Mouse (Mus musculus): Measurements from ENCODE around the gene Iqcf5. TPM values are rescaled to one million over a fixed set of nuclear protein-coding genes. Genes with fewer than 3 reads are reported as not detected.

Iqcf5 gene
- polyA plus RNA-seq (2014; fragmentation: Nextera tagmentation; extraction: Ambion mirVana), result not detected in 2 replicates

- Histone ChIP-seq H3K4me3 (ENCODE audit: low read depth, low read length) (no peak within 1 kb of the TSS), H3K36me3 (ENCODE audit: insufficient read depth) (no peaks in the 10 kb centered on the region), H3K4me1 (ENCODE audit: insufficient read depth) (no peaks in the 10 kb centered on the region), H3K4me2 (no peak within 1 kb of the TSS), H3K27ac (ENCODE audit: low read depth) (no peak within 1 kb of the TSS), H3K9me3 (ENCODE audit: low read depth, low read length) (no peaks in the 10 kb centered on the region), H3K9ac (no peak within 1 kb of the TSS), H3K27me3 (ENCODE audit: insufficient read depth, low read length) (no peaks in the 10 kb centered on the region)
- TF ChIP-seq CTCF (IDR thresholded peaks at IDR 0.05; ENCODE audit: low read depth), result no peak
- ATAC-seq (ENCODE audit: insufficient read depth), result no peak
- DNase-seq, result no peak
- 86% methylated on average over 4 of the region's 4 CpGs for WGBS
Measured at GRCm38 (mm10) chr9:106514273-106514672, at the start of gene Iqcf5. Iqcf5 (plus strand) TSS chr9:106514573.

DNA sequence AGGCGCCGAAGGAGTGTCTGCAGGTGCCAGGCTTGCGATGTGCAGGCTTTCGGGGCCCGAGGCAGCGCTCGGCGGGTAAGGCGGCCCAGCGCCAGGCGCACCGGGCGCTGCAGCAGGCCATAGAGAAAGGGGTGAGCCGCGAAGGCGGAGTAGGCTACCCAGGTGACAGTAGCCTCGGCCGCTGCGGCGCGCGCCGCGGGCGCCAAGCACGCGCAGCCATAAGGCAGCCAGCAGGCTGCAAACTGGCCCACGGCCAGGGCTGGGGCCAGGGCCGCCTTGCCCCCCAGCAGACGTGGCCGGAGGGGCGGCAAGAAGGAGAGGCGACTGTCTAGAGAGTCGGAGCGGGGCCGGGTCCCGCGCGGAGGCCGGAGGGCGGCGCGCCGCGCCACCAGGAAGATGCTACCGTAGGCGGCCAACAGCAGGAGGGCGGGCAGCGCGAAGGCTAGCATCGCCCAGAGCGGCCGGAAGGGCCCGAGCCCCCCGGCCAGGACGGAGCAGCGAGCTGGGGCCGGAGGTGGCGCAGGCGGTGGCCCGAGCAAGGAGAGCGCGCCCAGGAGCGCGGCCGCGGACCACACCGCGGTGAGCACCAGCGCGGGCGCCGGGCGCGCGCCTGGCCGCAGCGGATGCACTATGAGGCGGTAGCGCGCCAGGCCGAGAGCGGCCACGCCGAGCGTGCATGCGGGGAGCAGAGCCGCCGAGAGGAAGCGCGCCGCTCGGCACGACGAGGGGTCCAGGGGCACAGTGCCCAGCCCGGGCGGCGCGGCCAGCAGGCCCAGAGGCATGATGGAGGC is 49.4 kb upstream of the Iqcf5 start:
- DNase-seq, result peak; percentile 87

DNA sequence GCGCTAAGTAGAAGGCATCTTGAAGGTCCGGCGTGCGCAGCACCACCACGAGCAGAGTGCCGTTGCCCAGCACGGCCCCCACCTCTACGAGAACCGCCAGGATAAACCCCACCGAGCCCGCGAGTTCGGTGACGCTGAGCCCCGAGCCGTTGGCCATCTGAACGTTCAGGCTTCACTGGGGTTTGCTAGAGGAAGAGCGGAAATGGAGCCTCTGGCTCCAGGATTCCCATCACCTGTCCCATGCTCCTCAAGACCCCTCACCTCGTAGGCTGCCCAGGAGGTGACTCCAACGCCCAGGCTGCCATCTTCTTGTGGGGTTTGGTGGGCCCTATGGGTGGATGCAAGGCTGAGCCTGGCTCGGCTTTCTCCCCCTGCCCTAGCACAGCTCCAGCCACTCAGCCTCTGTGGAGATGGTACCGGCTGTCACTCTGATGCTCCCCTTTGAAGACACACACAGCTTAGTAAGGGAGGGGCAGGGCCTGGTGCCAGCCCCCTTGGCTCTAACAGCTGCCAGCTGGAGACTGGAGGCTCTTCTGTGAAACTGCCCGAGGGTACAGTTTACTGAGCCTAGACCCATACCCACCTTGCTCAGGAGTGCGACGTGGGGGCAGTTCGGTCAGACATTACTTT is 48.7 kb upstream of the Iqcf5 start, which contains the start of gene Gpr62:
Gene Gpr62, minus strand, starts transcription at position 368 of the 630 bp plus-strand sequence.
- 34% methylated on average over 26 of the region's 26 CpGs for WGBS
- Histone ChIP-seq H3K4me2 (peak within 1 kb of the TSS; percentile 88), H3K4me1 (ENCODE audit: insufficient read depth) (no peaks in the 10 kb centered on the region), H3K27ac (ENCODE audit: low read depth) (no peak within 1 kb of the TSS; the same call in 1 of the 2 replicates), H3K4me3 (ENCODE audit: low read depth, low read length) (peak within 1 kb of the TSS; percentile 54), H3K9me3 (ENCODE audit: low read depth, low read length) (no peaks in the 10 kb centered on the region), H3K9ac (peak within 1 kb of the TSS; percentile 65), H3K36me3 (ENCODE audit: insufficient read depth) (peaks cover 38% of the 10 kb centered on the region), H3K27me3 (ENCODE audit: insufficient read depth, low read length) (no peaks in the 10 kb centered on the region)
- no peak for TF ChIP-seq CTCF (IDR thresholded peaks at IDR 0.05; ENCODE audit: low read depth)
- DNase-seq (no peak), ATAC-seq (ENCODE audit: insufficient read depth) (peak; percentile 16; the same call in 1 of the 2 replicates)

More for the DNA sequence above, 49.4 kb upstream of the Iqcf5 start:
- no peaks in the 10 kb centered on the region for H3K27me3 ChIP-seq (ENCODE audit: insufficient read depth, low read length)
- 1% methylated on average over 95 of the region's 99 CpGs for WGBS
- H3K4me2 ChIP-seq, result peak overlapping the region; percentile 88
- TF ChIP-seq CTCF (IDR thresholded peaks at IDR 0.05; ENCODE audit: low read depth), result no peak
- H3K9ac ChIP-seq, result peak overlapping the region; percentile 65
- no peaks in the 10 kb centered on the region for H3K4me1 ChIP-seq (ENCODE audit: insufficient read depth)
- ATAC-seq (ENCODE audit: insufficient read depth), result peak; percentile 77
- H3K9me3 ChIP-seq (ENCODE audit: low read depth, low read length), result no peaks in the 10 kb centered on the region
- H3K4me3 ChIP-seq (ENCODE audit: low read depth, low read length), result peak overlapping the region; percentile 54
- no peak overlapping the region; the same call in 1 of the 2 replicates for H3K27ac ChIP-seq (ENCODE audit: low read depth)
- peaks cover 45% of the 10 kb centered on the region for H3K36me3 ChIP-seq (ENCODE audit: insufficient read depth)

DNA sequence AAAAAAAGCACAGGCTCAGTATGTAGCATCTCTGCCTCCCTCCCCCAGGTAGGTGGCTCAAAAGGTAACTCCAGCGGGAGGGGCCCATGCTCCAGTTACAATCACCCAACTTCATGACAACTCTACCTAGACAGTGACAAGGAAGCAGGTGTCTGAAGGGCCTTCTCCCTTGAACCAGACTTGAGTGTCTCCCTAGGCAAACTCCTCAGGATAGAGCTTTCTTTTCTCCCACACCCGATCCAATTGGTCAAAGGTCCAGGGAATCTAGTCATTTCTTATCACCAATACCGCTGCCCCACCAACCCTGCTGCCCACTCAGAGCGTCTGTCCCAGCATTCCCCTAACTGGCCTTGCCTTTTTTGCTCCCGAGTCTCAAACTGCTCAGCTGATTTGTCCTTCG is 47.7 kb upstream of the Iqcf5 start:
- H3K4me3 ChIP-seq (ENCODE audit: low read depth, low read length), result no peak overlapping the region
- ATAC-seq (ENCODE audit: insufficient read depth) (no peak), DNase-seq (no peak)
- WGBS, result 85% methylated on average over 6 of the region's 6 CpGs
- no peaks in the 10 kb centered on the region for H3K4me1 ChIP-seq (ENCODE audit: insufficient read depth)
- no peak overlapping the region for H3K4me2 ChIP-seq
- H3K27me3 ChIP-seq (ENCODE audit: insufficient read depth, low read length), result no peaks in the 10 kb centered on the region
- H3K9me3 ChIP-seq (ENCODE audit: low read depth, low read length), result no peaks in the 10 kb centered on the region
- no peak overlapping the region for H3K27ac ChIP-seq (ENCODE audit: low read depth)
- H3K9ac ChIP-seq, result no peak overlapping the region
- peaks cover 27% of the 10 kb centered on the region for H3K36me3 ChIP-seq (ENCODE audit: insufficient read depth)
- TF ChIP-seq CTCF (IDR thresholded peaks at IDR 0.05; ENCODE audit: low read depth), result no peak

DNA sequence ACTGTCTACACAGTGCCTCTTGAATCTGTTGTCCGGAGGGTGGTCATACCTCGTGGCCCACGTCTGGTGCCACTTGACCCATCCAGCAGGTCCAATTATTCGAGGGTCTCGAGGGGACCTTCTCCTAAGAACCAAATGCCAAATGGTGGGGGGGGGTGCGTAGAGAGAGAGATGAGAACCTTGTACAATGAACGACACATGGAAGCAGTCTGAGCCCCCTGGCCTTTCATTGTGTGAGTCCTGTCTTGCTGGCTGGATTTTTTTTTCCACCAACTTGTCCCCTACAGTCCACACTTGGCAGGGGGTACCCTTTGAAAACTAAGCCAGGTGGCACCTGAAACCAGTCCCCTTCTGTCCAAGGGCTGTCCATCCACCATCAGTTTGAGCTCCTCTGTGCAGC is 46.6 kb upstream of the Iqcf5 start:
- no peak overlapping the region for H3K9ac ChIP-seq
- WGBS, result 81% methylated on average over 7 of the region's 7 CpGs
- H3K4me2 ChIP-seq, result no peak overlapping the region
- no peaks in the 10 kb centered on the region for H3K4me1 ChIP-seq (ENCODE audit: insufficient read depth)
- peaks cover 18% of the 10 kb centered on the region for H3K36me3 ChIP-seq (ENCODE audit: insufficient read depth)
- no peaks in the 10 kb centered on the region for H3K9me3 ChIP-seq (ENCODE audit: low read depth, low read length)
- no peak for TF ChIP-seq CTCF (IDR thresholded peaks at IDR 0.05; ENCODE audit: low read depth)
- DNase-seq (no peak), ATAC-seq (ENCODE audit: insufficient read depth) (no peak)
- no peak overlapping the region for H3K4me3 ChIP-seq (ENCODE audit: low read depth, low read length)
- no peak overlapping the region for H3K27ac ChIP-seq (ENCODE audit: low read depth)
- no peaks in the 10 kb centered on the region for H3K27me3 ChIP-seq (ENCODE audit: insufficient read depth, low read length)

GRCm38 (mm10) chr9:106469317-106469716 is 45.1 kb upstream of the Iqcf5 start:
- TF ChIP-seq CTCF (IDR thresholded peaks at IDR 0.05; ENCODE audit: low read depth), result 0 out of 2 replicates have a peak, but pooled peaks have one; percentile 10
- peaks cover 5% of the 10 kb centered on the region for H3K4me1 ChIP-seq (ENCODE audit: insufficient read depth)
- WGBS, result 59% methylated on average over 6 of the region's 6 CpGs

DNA sequence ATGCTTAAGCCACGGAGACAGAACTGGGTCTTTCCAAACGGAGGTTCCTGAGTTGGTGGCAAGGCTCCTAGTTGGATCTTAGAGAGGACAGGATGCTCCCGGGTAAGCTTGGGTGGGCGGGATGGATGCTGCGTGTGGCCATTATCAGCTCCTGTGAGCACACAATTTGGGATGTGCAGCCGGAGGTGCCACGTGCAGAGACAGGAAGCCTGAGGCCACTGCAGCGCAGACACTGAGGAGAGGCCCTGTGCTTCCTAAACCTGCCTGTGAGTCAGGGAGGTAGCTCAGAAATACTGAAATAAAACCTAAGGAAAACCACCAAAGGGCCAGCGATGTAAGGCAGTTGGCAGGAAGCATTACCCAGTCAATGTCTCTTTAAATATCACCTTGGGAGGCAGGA is 44.6 kb upstream of the Iqcf5 start:
- no peaks in the 10 kb centered on the region for H3K36me3 ChIP-seq (ENCODE audit: insufficient read depth)

More at GRCm38 (mm10) chr9:106469317-106469716, 45.1 kb upstream of the Iqcf5 start:
- DNase-seq (no peak), ATAC-seq (ENCODE audit: insufficient read depth) (no peak)
- no peak overlapping the region for H3K4me2 ChIP-seq
- peaks cover 4% of the 10 kb centered on the region; the same call in 1 of the 2 replicates for H3K36me3 ChIP-seq (ENCODE audit: insufficient read depth)
- no peak overlapping the region for H3K9ac ChIP-seq
- H3K9me3 ChIP-seq (ENCODE audit: low read depth, low read length), result no peaks in the 10 kb centered on the region
- no peaks in the 10 kb centered on the region for H3K27me3 ChIP-seq (ENCODE audit: insufficient read depth, low read length)
- H3K4me3 ChIP-seq (ENCODE audit: low read depth, low read length), result no peak overlapping the region
- no peak overlapping the region for H3K27ac ChIP-seq (ENCODE audit: low read depth)

More for the DNA sequence above, 44.6 kb upstream of the Iqcf5 start:
- Histone ChIP-seq H3K4me2 (no peak overlapping the region), H3K9me3 (ENCODE audit: low read depth, low read length) (no peaks in the 10 kb centered on the region), H3K27me3 (ENCODE audit: insufficient read depth, low read length) (no peaks in the 10 kb centered on the region), H3K27ac (ENCODE audit: low read depth) (no peak overlapping the region), H3K4me1 (ENCODE audit: insufficient read depth) (peaks cover 6% of the 10 kb centered on the region), H3K9ac (no peak overlapping the region), H3K4me3 (ENCODE audit: low read depth, low read length) (no peak overlapping the region)
- no peak for DNase-seq
- no peak for TF ChIP-seq CTCF (IDR thresholded peaks at IDR 0.05; ENCODE audit: low read depth)
- no peak for ATAC-seq (ENCODE audit: insufficient read depth)
- 55% methylated on average over 9 of the region's 9 CpGs for WGBS

All from lung, embryonic 14.5 days (tissue).